Mouse (Mus musculus) olfactory bulb, adult 2 months (tissue): ENCODE results near the gene Ppargc1a.

ENCODE experiments used
- CTCF ChIP-seq: fragments of 200-500 bp; IDR thresholded peaks from 2 replicates; pipeline ENCODE4 v1.5.1; 2012; ENCODE audit warnings: low read depth, mild to moderate bottlenecking, low read length, moderate library complexity; ENCODE audit not compliant: insufficient read depth
- POLR2A ChIP-seq: fragments of 200-500 bp; IDR thresholded peaks from 2 replicates; pipeline ENCODE4 v1.6.1; 2012; ENCODE audit warnings: mild to moderate bottlenecking, low read depth, low read length, moderate library complexity; ENCODE audit not compliant: insufficient read depth

- TF ChIP-seq POLR2A (no peak), CTCF (no peak)
Measured at GRCm38 (mm10) chr5:51582618-51583017, 15.1 kb upstream of the Ppargc1a start.
